Mouse (Mus musculus): ENCODE data around the gene Dhdds.

- TF ChIP-seq CTCF (conservative IDR thresholded peaks at IDR 0.05; ENCODE audit: insufficient read depth, insufficient read length, low read depth, low read length) = no peak
- no peak for TF ChIP-seq POLR2A (IDR thresholded peaks at IDR 0.05; ENCODE audit: low read depth, low read length)
Measured at GRCm38 (mm10) chr4:133962566-133962965, 38.2 kb downstream of the Dhdds start.

All from kidney, adult 2 months (tissue).